Mouse (Mus musculus): ENCODE data around the gene Tbl3. TPM values are rescaled to one million over a fixed set of nuclear protein-coding genes. Genes with fewer than 3 reads are reported as not detected.

Gene Tbl3
- polyA plus RNA-seq, 1 experiment from 2014 or later, result 67.9 TPM

GRCm38 (mm10) chr17:24689251-24690081, 18.0 kb downstream of the Tbl3 start, which contains the start of gene Syngr3:
Syngr3 (minus strand) TSS chr17:24689955.
- peaks cover 6% of the 10 kb centered on the region; the same call in 1 of the 2 replicates for H3K36me3 ChIP-seq (ENCODE audit: control insufficient read depth, insufficient read depth, low read length)
- no peak within 1 kb of the TSS for H3K27ac ChIP-seq (ENCODE audit: low read length)
- H3K9me3 ChIP-seq (ENCODE audit: control insufficient read depth, low read length), result no peaks in the 10 kb centered on the region
- peak within 1 kb of the TSS; percentile 48 for H3K9ac ChIP-seq (ENCODE audit: low read length)
- H3K4me2 ChIP-seq (ENCODE audit: low read depth, low read length), result peak within 1 kb of the TSS; percentile 66
- under 1% methylated on average over 43 of the region's 55 CpGs for WGBS
- peak; percentile 20; the same call in 1 of the 2 replicates for ATAC-seq (ENCODE audit: low read depth)
- peaks cover 36% of the 10 kb centered on the region for H3K27me3 ChIP-seq (ENCODE audit: control insufficient read depth, insufficient read depth, low read depth, low read length)
- H3K4me1 ChIP-seq (replicated peaks; ENCODE audit: control insufficient read depth, insufficient read depth, low read length), result peaks cover 8% of the 10 kb centered on the region
- peak within 1 kb of the TSS; percentile 46 for H3K4me3 ChIP-seq (ENCODE audit: low read length)

GRCm38 (mm10) chr17:24687599-24687998, 19.9 kb downstream of the Tbl3 start:
- H3K27me3 ChIP-seq (ENCODE audit: control insufficient read depth, insufficient read depth, low read depth, low read length), result peaks cover 36% of the 10 kb centered on the region
- no peak overlapping the region for H3K27ac ChIP-seq (ENCODE audit: low read length)
- H3K4me3 ChIP-seq (ENCODE audit: low read length), result peak overlapping the region; percentile 48
- WGBS, result 17% methylated on average over 23 of the region's 23 CpGs
- peaks cover 8% of the 10 kb centered on the region for H3K4me1 ChIP-seq (replicated peaks; ENCODE audit: control insufficient read depth, insufficient read depth, low read length)
- no peaks in the 10 kb centered on the region for H3K9me3 ChIP-seq (ENCODE audit: control insufficient read depth, low read length)
- peak overlapping the region; percentile 60 for H3K9ac ChIP-seq (ENCODE audit: low read length)
- peak overlapping the region; percentile 70 for H3K4me2 ChIP-seq (ENCODE audit: low read depth, low read length)
- H3K36me3 ChIP-seq (ENCODE audit: control insufficient read depth, insufficient read depth, low read length), result peaks cover 3% of the 10 kb centered on the region; the same call in 1 of the 2 replicates
- no peak for ATAC-seq (ENCODE audit: low read depth)

GRCm38 (mm10) chr17:24687146-24687595, 20.3 kb downstream of the Tbl3 start:
- Histone ChIP-seq H3K4me2 (ENCODE audit: low read depth, low read length) (peak overlapping the region; percentile 70), H3K36me3 (ENCODE audit: control insufficient read depth, insufficient read depth, low read length) (no peaks in the 10 kb centered on the region; the same call in 1 of the 2 replicates), H3K27me3 (ENCODE audit: control insufficient read depth, insufficient read depth, low read depth, low read length) (peaks cover 36% of the 10 kb centered on the region), H3K9me3 (ENCODE audit: control insufficient read depth, low read length) (no peaks in the 10 kb centered on the region), H3K4me1 (replicated peaks; ENCODE audit: control insufficient read depth, insufficient read depth, low read length) (peaks cover 8% of the 10 kb centered on the region), H3K27ac (ENCODE audit: low read length) (no peak overlapping the region), H3K4me3 (ENCODE audit: low read length) (peak overlapping the region; percentile 48), H3K9ac (ENCODE audit: low read length) (peak overlapping the region; percentile 60)
- ATAC-seq (ENCODE audit: low read depth), result peak; percentile 76
- 2% methylated on average over 25 of the region's 25 CpGs for WGBS

- 32% methylated on average over 16 of the region's 16 CpGs for WGBS
- H3K27ac ChIP-seq (ENCODE audit: low read length), result no peak overlapping the region
- H3K4me2 ChIP-seq (ENCODE audit: low read depth, low read length), result peak overlapping the region; percentile 15; the same call in 1 of the 2 replicates
- no peak; the same call in 1 of the 2 replicates for ATAC-seq (ENCODE audit: low read depth)
- H3K9me3 ChIP-seq (ENCODE audit: control insufficient read depth, low read length), result no peaks in the 10 kb centered on the region
- no peak overlapping the region for H3K4me3 ChIP-seq (ENCODE audit: low read length)
- H3K27me3 ChIP-seq (ENCODE audit: control insufficient read depth, insufficient read depth, low read depth, low read length), result peaks cover 36% of the 10 kb centered on the region
- H3K4me1 ChIP-seq (replicated peaks; ENCODE audit: control insufficient read depth, insufficient read depth, low read length), result peaks cover 8% of the 10 kb centered on the region
- H3K9ac ChIP-seq (ENCODE audit: low read length), result no peak overlapping the region
- peaks cover 1% of the 10 kb centered on the region; the same call in 1 of the 2 replicates for H3K36me3 ChIP-seq (ENCODE audit: control insufficient read depth, insufficient read depth, low read length)
These were observed 20.9 kb downstream of the Tbl3 start for GRCm38 (mm10) chr17:24686514-24686913.

GRCm38 (mm10) chr17:24677500-24678080, 29.9 kb downstream of the Tbl3 start:
- no peak overlapping the region for H3K4me2 ChIP-seq (ENCODE audit: low read depth, low read length)
- no peaks in the 10 kb centered on the region; the same call in 1 of the 2 replicates for H3K4me1 ChIP-seq (replicated peaks; ENCODE audit: control insufficient read depth, insufficient read depth, low read length)
- H3K27me3 ChIP-seq (ENCODE audit: control insufficient read depth, insufficient read depth, low read depth, low read length), result no peaks in the 10 kb centered on the region
- no peak overlapping the region for H3K9ac ChIP-seq (ENCODE audit: low read length)
- H3K27ac ChIP-seq (ENCODE audit: low read length), result no peak overlapping the region
- 85% methylated on average over 24 of the region's 24 CpGs for WGBS
- peaks cover 46% of the 10 kb centered on the region for H3K36me3 ChIP-seq (ENCODE audit: control insufficient read depth, insufficient read depth, low read length)
- no peaks in the 10 kb centered on the region for H3K9me3 ChIP-seq (ENCODE audit: control insufficient read depth, low read length)
- no peak overlapping the region for H3K4me3 ChIP-seq (ENCODE audit: low read length)
- ATAC-seq (ENCODE audit: low read depth), result no peak

GRCm38 (mm10) chr17:24676877-24677276, 30.6 kb downstream of the Tbl3 start:
- Histone ChIP-seq H3K27me3 (ENCODE audit: control insufficient read depth, insufficient read depth, low read depth, low read length) (no peaks in the 10 kb centered on the region), H3K9me3 (ENCODE audit: control insufficient read depth, low read length) (no peaks in the 10 kb centered on the region), H3K4me2 (ENCODE audit: low read depth, low read length) (no peak overlapping the region), H3K9ac (ENCODE audit: low read length) (no peak overlapping the region), H3K36me3 (ENCODE audit: control insufficient read depth, insufficient read depth, low read length) (peaks cover 46% of the 10 kb centered on the region), H3K4me3 (ENCODE audit: low read length) (no peak overlapping the region), H3K27ac (ENCODE audit: low read length) (no peak overlapping the region), H3K4me1 (replicated peaks; ENCODE audit: control insufficient read depth, insufficient read depth, low read length) (peaks cover 6% of the 10 kb centered on the region)
- WGBS, result 89% methylated on average over 5 of the region's 5 CpGs
- no peak for ATAC-seq (ENCODE audit: low read depth)

- WGBS, result 53% methylated on average over 2 of the region's 2 CpGs
- H3K36me3 ChIP-seq (ENCODE audit: control insufficient read depth, insufficient read depth, low read length), result peaks cover 41% of the 10 kb centered on the region
- ATAC-seq (ENCODE audit: low read depth), result no peak
These were observed 31.3 kb downstream of the Tbl3 start for GRCm38 (mm10) chr17:24676187-24676586.

GRCm38 (mm10) chr17:24674277-24674676, 33.2 kb downstream of the Tbl3 start:
- Histone ChIP-seq H3K4me1 (replicated peaks; ENCODE audit: control insufficient read depth, insufficient read depth, low read length) (peaks cover 23% of the 10 kb centered on the region), H3K27ac (ENCODE audit: low read length) (no peak overlapping the region), H3K4me2 (ENCODE audit: low read depth, low read length) (no peak overlapping the region), H3K36me3 (ENCODE audit: control insufficient read depth, insufficient read depth, low read length) (peaks cover 25% of the 10 kb centered on the region), H3K4me3 (ENCODE audit: low read length) (no peak overlapping the region), H3K9me3 (ENCODE audit: control insufficient read depth, low read length) (no peaks in the 10 kb centered on the region), H3K9ac (ENCODE audit: low read length) (no peak overlapping the region), H3K27me3 (ENCODE audit: control insufficient read depth, insufficient read depth, low read depth, low read length) (no peaks in the 10 kb centered on the region)
- WGBS, result 71% methylated on average over 7 of the region's 7 CpGs
- no peak for ATAC-seq (ENCODE audit: low read depth)

More at GRCm38 (mm10) chr17:24676187-24676586, 31.3 kb downstream of the Tbl3 start:
- no peaks in the 10 kb centered on the region for H3K9me3 ChIP-seq (ENCODE audit: control insufficient read depth, low read length)
- peaks cover 13% of the 10 kb centered on the region for H3K4me1 ChIP-seq (replicated peaks; ENCODE audit: control insufficient read depth, insufficient read depth, low read length)
- no peak overlapping the region for H3K4me3 ChIP-seq (ENCODE audit: low read length)
- no peak overlapping the region for H3K4me2 ChIP-seq (ENCODE audit: low read depth, low read length)
- H3K27ac ChIP-seq (ENCODE audit: low read length), result no peak overlapping the region
- H3K27me3 ChIP-seq (ENCODE audit: control insufficient read depth, insufficient read depth, low read depth, low read length), result no peaks in the 10 kb centered on the region
- H3K9ac ChIP-seq (ENCODE audit: low read length), result no peak overlapping the region

- no peak for ATAC-seq (ENCODE audit: low read depth)
- Histone ChIP-seq H3K27me3 (ENCODE audit: control insufficient read depth, insufficient read depth, low read depth, low read length) (no peaks in the 10 kb centered on the region), H3K4me1 (replicated peaks; ENCODE audit: control insufficient read depth, insufficient read depth, low read length) (peaks cover 26% of the 10 kb centered on the region), H3K9ac (ENCODE audit: low read length) (0 out of 2 replicates have a peak overlapping the region, but pooled peaks have one; percentile 17), H3K4me2 (ENCODE audit: low read depth, low read length) (peak overlapping the region; percentile 90; the same call in 1 of the 2 replicates), H3K36me3 (ENCODE audit: control insufficient read depth, insufficient read depth, low read length) (peaks cover 4% of the 10 kb centered on the region; the same call in 1 of the 2 replicates), H3K9me3 (ENCODE audit: control insufficient read depth, low read length) (no peaks in the 10 kb centered on the region), H3K4me3 (ENCODE audit: low read length) (no peak overlapping the region), H3K27ac (ENCODE audit: low read length) (no peak overlapping the region)
- WGBS, result 11% methylated on average over 5 of the region's 5 CpGs
These were observed 35.3 kb downstream of the Tbl3 start for GRCm38 (mm10) chr17:24672141-24672540.
